Mouse (Mus musculus) kidney, postnatal 25 days (tissue): ENCODE measurements at regions not wholly inside any gene's neighbourhood (a gene's known extent, or its start where the extent isn't known, plus 50 kb on each side); places are given as distances from the start of the nearest gene placed in this dataset.
A peak's percentile ranks its signal among the peaks of the same experiment; 100 is the strongest.

ENCODE experiments used
- DNase-seq, 2 experiments: peaks; one replicate each; pipeline ENCODE4 v3.0.0; 2021; ENCODE audit warnings: mixed read lengths in 2 of 2

DNA sequence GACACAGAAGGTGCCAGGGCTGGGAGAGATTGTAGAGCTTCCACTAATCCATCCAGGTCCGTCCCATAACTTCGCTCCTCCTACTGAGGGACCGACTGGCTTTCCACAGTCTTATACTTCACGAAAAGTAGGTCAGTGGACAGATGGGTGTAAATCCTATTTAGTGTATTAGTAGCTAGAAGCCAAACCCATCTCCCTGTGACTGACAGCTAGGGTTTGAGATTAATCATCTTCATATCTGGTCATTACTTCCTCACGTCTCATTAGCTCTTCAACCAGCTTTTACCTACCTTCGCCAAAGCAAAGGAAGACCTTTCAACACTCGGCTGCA, 60.4 kb upstream of the Scaf11 start:
- DNase-seq, result no peak

GRCm38 (mm10) chr15:96520412-96521124, 59.9 kb upstream of the Scaf11 start:
- DNase-seq, result peak in 1 of 2 experiments; percentile 19

- DNase-seq, result no peak
Observed at GRCm38 (mm10) chr15:96518156-96518555, 57.5 kb upstream of the Scaf11 start.

DNA sequence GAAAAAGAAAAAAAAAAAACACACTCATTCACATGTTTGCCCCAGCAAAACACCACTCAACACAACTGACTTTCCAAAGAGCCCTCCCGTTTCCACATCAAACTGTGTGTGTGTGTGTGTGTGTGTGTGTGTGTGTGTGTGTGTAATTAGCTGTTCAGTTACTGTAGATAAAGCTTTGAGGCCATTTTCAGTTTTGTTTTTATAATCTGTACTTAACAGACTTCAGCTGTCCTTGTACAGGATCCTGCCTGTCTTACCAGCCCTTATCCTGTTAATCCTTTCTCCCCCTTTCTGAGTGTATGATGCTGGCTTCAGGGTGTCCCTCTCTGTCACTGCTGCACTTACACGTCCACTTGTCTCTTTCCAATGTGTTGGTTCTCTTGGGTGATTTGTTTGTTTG, 55.0 kb upstream of the Scaf11 start:
- no peak for DNase-seq

GRCm38 (mm10) chr15:96512636-96513035, 52.0 kb upstream of the Scaf11 start:
- DNase-seq, result no peak
